Mouse (Mus musculus): ENCODE measurements around the gene Fth1. TPM values are rescaled to one million over a fixed set of nuclear protein-coding genes. Genes with fewer than 3 reads are reported as not detected.

The Fth1 gene
- polyA plus RNA-seq, 1 experiment from 2014 or later: 1,694 TPM

DNA sequence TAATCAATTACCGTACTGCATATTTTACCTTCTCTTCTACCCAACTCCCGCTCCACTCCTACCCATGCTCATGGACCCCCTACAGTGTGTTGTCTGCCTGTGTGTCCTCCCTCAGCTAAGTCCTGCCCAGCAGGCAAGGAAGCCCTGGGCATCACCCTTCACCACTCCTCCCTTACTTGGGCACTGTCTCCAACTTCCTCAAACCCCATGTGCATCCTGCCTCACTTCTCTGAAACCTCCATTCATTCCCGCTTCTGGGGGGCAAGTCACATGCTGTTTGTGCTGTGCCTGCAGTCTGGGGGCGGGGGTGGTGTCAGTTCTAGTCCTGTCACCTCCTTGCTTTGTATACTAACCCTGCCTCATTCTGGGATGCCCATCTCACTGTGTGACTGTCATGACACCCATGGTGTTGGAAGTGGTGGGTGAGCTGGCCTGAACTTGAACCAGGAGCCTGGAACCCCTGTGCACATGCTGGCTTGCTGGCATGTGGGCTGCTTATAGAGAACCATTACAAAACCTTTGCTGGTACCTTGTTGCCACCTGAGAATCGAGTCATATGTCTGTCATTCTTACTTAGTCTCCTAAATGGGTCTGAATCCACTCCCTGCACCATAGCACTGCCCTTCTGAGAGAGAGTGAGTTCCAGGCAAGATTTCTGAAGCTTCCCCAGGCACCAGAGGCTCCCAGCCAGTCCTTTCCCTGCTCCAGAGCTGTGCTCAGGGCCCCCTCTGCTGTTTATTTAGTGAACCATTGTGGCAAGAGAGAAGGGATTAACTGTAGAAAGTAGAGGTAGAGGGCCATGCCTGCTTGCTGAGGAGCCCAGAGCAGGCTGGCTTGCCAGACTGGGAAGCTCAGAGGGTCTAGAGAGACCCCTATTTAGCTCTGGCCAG, 42.3 kb downstream of the Fth1 start:
- 0 out of 2 replicates have a peak overlapping the region, but pooled peaks have one; percentile 17 for H3K27ac ChIP-seq (ENCODE audit: low read length)
- H3K4me3 ChIP-seq (ENCODE audit: low read depth, low read length): no peak overlapping the region
- no peak overlapping the region for H3K4me2 ChIP-seq (ENCODE audit: low read length)
- no peak overlapping the region for H3K9ac ChIP-seq (ENCODE audit: low read depth, low read length)
- WGBS: 60% methylated on average over 5 of the region's 5 CpGs
- ATAC-seq: no peak
- peaks cover 12% of the 10 kb centered on the region for H3K4me1 ChIP-seq (ENCODE audit: control insufficient read depth, insufficient read depth, low read length)
- H3K36me3 ChIP-seq (ENCODE audit: control insufficient read depth, insufficient read depth, low read length): no peaks in the 10 kb centered on the region
- H3K27me3 ChIP-seq (ENCODE audit: control insufficient read depth, insufficient read depth, low read depth, low read length): no peaks in the 10 kb centered on the region
- H3K9me3 ChIP-seq (replicated peaks; ENCODE audit: control insufficient read depth, low read length, poor library complexity, severe bottlenecking): no peaks in the 10 kb centered on the region

DNA sequence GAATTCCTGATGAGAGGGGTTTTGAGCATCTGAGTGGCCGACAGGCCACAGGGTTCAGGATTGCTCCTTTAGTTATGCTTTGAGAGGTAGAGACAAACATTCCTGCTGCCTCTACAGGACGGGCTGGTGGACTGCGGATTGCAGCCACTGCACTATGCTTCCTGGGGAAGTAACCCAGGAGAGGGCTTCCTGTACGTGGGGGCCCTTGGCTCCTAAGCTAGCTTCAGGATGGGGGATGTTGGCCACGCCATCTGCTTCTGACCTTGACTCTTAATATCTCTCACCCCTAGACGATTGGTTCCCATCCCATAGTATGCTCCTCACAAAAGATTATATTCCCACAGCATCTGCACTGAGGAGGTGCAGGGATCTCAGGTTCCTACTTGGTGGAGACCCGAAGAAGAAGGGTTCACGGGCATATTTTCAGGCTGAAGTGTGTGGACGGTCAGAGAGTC, 42.9 kb downstream of the Fth1 start:
- WGBS: 70% methylated on average over 9 of the region's 9 CpGs
- H3K9ac ChIP-seq (ENCODE audit: low read depth, low read length): no peak overlapping the region
- peak overlapping the region; percentile 17; the same call in 1 of the 2 replicates for H3K27ac ChIP-seq (ENCODE audit: low read length)
- no peak for ATAC-seq
- H3K4me1 ChIP-seq (ENCODE audit: control insufficient read depth, insufficient read depth, low read length): peaks cover 11% of the 10 kb centered on the region
- H3K9me3 ChIP-seq (replicated peaks; ENCODE audit: control insufficient read depth, low read length, poor library complexity, severe bottlenecking): no peaks in the 10 kb centered on the region
- no peak overlapping the region for H3K4me2 ChIP-seq (ENCODE audit: low read length)
- no peaks in the 10 kb centered on the region for H3K36me3 ChIP-seq (ENCODE audit: control insufficient read depth, insufficient read depth, low read length)
- no peaks in the 10 kb centered on the region for H3K27me3 ChIP-seq (ENCODE audit: control insufficient read depth, insufficient read depth, low read depth, low read length)
- no peak overlapping the region for H3K4me3 ChIP-seq (ENCODE audit: low read depth, low read length)

DNA sequence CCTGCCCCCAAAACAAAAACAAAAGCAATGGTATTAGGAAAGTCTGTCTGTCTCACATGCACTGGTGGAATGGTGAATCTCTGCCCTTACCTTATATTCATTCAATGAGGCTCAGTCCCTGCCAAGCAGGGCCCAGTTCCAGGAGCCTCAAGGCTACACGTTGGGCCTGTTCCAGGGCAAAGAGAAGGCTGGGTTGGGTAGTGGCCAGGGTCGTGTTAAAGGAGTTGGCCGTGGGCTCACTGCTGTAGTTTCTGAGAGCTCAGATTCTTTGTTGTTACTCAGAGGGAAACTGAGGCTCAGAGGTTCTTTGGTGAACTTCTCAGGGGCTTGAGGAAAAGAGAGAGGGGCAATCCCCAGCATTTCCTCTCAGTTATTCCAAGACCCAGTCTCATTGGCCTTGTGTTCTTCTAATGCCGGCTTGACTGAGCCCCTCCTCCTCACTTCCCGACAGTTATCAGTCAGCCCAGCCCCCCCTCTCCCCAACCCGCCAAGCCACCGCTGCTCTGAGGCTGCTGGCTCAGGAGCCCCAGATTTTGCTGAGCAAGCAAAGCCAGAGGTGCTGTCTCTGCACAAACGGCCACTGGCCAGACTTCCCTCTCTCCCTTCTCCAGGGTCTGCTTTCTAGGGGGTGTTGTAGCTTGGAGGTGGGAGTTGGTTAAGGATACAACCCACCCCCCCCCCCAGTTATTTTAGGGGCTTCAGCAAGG, 44.9 kb downstream of the Fth1 start:
- H3K4me1 ChIP-seq (ENCODE audit: control insufficient read depth, insufficient read depth, low read length): no peaks in the 10 kb centered on the region
- H3K36me3 ChIP-seq (ENCODE audit: control insufficient read depth, insufficient read depth, low read length): no peaks in the 10 kb centered on the region
- H3K9me3 ChIP-seq (replicated peaks; ENCODE audit: control insufficient read depth, low read length, poor library complexity, severe bottlenecking): no peaks in the 10 kb centered on the region
- peak overlapping the region; percentile 50 for H3K27ac ChIP-seq (ENCODE audit: low read length)
- H3K27me3 ChIP-seq (ENCODE audit: control insufficient read depth, insufficient read depth, low read depth, low read length): no peaks in the 10 kb centered on the region
- no peak overlapping the region for H3K4me3 ChIP-seq (ENCODE audit: low read depth, low read length)
- 28% methylated on average over 8 of the region's 8 CpGs for WGBS
- no peak overlapping the region for H3K9ac ChIP-seq (ENCODE audit: low read depth, low read length)
- ATAC-seq: peak; percentile 61
- no peak overlapping the region for H3K4me2 ChIP-seq (ENCODE audit: low read length)

DNA sequence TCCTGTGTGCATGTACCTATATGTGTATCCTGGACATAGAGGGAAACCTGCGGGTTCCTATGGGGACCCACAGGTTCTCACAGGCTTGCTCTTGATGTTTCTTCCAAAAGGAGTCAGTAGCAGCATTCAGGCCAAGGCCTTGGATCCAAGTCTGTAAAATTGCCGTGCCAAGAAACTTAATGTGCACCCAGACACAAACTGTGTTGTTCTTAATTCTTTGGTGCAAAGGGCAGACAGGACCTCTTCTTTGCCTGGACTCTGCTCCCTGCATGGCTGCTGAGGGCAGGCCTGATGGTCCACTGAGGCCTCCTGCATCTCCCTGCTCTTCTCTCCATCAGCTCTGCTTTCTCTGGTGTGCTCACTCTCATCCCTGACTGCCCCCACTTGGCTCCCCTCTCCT, 49.3 kb downstream of the Fth1 start:
- ATAC-seq: no peak
- Histone ChIP-seq H3K4me3 (ENCODE audit: low read depth, low read length) (no peak overlapping the region), H3K4me1 (ENCODE audit: control insufficient read depth, insufficient read depth, low read length) (no peaks in the 10 kb centered on the region), H3K4me2 (ENCODE audit: low read length) (no peak overlapping the region), H3K9ac (ENCODE audit: low read depth, low read length) (no peak overlapping the region), H3K27me3 (ENCODE audit: control insufficient read depth, insufficient read depth, low read depth, low read length) (no peaks in the 10 kb centered on the region), H3K36me3 (ENCODE audit: control insufficient read depth, insufficient read depth, low read length) (no peaks in the 10 kb centered on the region), H3K27ac (ENCODE audit: low read length) (no peak overlapping the region), H3K9me3 (replicated peaks; ENCODE audit: control insufficient read depth, low read length, poor library complexity, severe bottlenecking) (no peaks in the 10 kb centered on the region)
- 94% methylated on average over 2 of the region's 2 CpGs for WGBS

DNA sequence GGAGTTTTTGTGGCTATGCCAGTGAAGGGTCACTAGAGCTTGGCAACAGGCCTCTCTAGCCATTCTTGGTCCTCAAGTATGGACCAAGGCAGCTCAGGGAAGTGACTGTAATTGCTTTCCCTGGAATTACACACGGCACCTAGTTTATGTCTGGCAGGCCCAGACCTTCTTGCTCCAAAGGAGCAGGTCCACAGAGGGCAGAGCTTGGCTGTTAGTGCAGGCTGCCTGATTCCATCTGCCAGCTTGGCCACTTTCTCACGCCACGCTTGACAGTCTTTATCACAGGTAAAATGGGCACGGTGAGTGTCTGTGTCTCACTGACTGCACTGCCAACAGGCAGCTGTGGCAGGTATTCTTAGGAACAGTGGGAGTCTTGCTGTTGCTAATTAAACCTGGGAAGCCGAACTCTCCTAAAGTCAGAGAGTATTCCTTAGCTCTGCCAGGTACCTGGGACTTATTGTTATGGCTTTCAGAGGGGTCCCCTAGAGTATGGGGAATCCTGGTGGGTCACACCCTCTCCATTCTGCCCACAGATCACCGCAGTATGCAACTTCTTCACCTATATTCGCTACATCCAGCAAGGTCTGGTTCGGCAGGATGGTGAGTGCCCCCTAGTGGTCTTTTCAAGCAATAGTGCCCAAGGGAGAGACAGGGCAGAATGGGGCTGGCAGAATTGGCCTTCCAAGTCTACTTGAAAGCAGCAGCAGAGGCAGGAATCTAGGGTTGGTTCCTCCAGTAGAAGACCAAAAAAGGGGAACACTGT, 53.0 kb downstream of the Fth1 start:
- Histone ChIP-seq H3K4me1 (ENCODE audit: control insufficient read depth, insufficient read depth, low read length) (no peaks in the 10 kb centered on the region), H3K9me3 (replicated peaks; ENCODE audit: control insufficient read depth, low read length, poor library complexity, severe bottlenecking) (no peaks in the 10 kb centered on the region), H3K36me3 (ENCODE audit: control insufficient read depth, insufficient read depth, low read length) (no peaks in the 10 kb centered on the region), H3K9ac (ENCODE audit: low read depth, low read length) (no peak overlapping the region), H3K27ac (ENCODE audit: low read length) (no peak overlapping the region), H3K4me3 (ENCODE audit: low read depth, low read length) (no peak overlapping the region), H3K4me2 (ENCODE audit: low read length) (no peak overlapping the region), H3K27me3 (ENCODE audit: control insufficient read depth, insufficient read depth, low read depth, low read length) (no peaks in the 10 kb centered on the region)
- 33% methylated on average over 8 of the region's 8 CpGs for WGBS
- peak; percentile 56 for ATAC-seq

DNA sequence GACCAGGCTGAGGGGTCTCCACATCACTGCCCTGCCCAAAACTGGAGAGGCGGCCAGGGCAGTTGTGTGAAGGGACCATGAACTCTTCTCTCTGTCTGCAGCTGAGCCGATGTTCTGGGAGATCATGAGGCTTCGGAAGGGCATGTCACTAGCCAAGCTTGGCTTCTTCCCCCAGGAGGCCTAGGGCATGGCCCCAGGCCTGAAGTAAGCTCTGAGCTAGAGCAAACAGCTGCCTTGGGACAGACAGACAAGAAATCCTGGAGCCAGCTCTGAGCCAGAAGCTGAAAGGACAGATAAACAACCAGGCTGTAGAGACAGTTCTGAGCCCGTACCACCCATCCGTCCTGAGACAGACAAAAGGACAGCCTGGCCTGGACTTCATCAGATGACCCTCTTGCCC, 54.0 kb downstream of the Fth1 start:
- Histone ChIP-seq H3K4me2 (ENCODE audit: low read length) (no peak overlapping the region), H3K9ac (ENCODE audit: low read depth, low read length) (no peak overlapping the region), H3K27ac (ENCODE audit: low read length) (no peak overlapping the region), H3K9me3 (replicated peaks; ENCODE audit: control insufficient read depth, low read length, poor library complexity, severe bottlenecking) (no peaks in the 10 kb centered on the region), H3K27me3 (ENCODE audit: control insufficient read depth, insufficient read depth, low read depth, low read length) (no peaks in the 10 kb centered on the region), H3K36me3 (ENCODE audit: control insufficient read depth, insufficient read depth, low read length) (no peaks in the 10 kb centered on the region), H3K4me1 (ENCODE audit: control insufficient read depth, insufficient read depth, low read length) (no peaks in the 10 kb centered on the region; the same call in 1 of the 2 replicates), H3K4me3 (ENCODE audit: low read depth, low read length) (no peak overlapping the region)
- no peak for ATAC-seq
- 66% methylated on average over 5 of the region's 5 CpGs for WGBS

Other genes starting within 250 kb of the Fth1 start
- not detected in 2 replicates for gene Scgb2a2, start 133.0 kb upstream of the Fth1 start, polyA plus RNA-seq (2015; fragmentation: Nextera tagmentation; extraction: Ambion mirVana)
- gene Incenp, start 81.0 kb upstream of the Fth1 start, polyA plus RNA-seq (2015; fragmentation: Nextera tagmentation; extraction: Ambion mirVana): 20.0 and 22.1 TPM in 2 replicates
- gene Best1, start 21.0 kb downstream of the Fth1 start, polyA plus RNA-seq (2015; fragmentation: Nextera tagmentation; extraction: Ambion mirVana): 2.9 TPM in 2 replicates
- 21.4 and 21.8 TPM in 2 replicates for gene Rab3il1, start 21.1 kb downstream of the Fth1 start, polyA plus RNA-seq (2015; fragmentation: Nextera tagmentation; extraction: Ambion mirVana)
- gene Fads3, start 61.0 kb downstream of the Fth1 start, polyA plus RNA-seq (2015; fragmentation: Nextera tagmentation; extraction: Ambion mirVana): 31.6 and 38.2 TPM in 2 replicates
- 215 and 256 TPM in 2 replicates for gene Fads2, start 121.1 kb downstream of the Fth1 start, polyA plus RNA-seq (2015; fragmentation: Nextera tagmentation; extraction: Ambion mirVana)
- 181 and 190 TPM in 2 replicates for gene Fads1, start 202.3 kb downstream of the Fth1 start, polyA plus RNA-seq (2015; fragmentation: Nextera tagmentation; extraction: Ambion mirVana)
- 278 and 290 TPM in 2 replicates for gene Tmem258, start 223.4 kb downstream of the Fth1 start, polyA plus RNA-seq (2015; fragmentation: Nextera tagmentation; extraction: Ambion mirVana)
- gene Fen1, start 223.6 kb downstream of the Fth1 start, polyA plus RNA-seq (2015; fragmentation: Nextera tagmentation; extraction: Ambion mirVana): 19.5 and 21.9 TPM in 2 replicates

Measured in midbrain, embryonic 16.5 days (tissue).